Mouse (Mus musculus) heart, adult 18-20 months (tissue): ENCODE measurements around the gene Nudcd3. TPM values are rescaled to one million over a fixed set of nuclear protein-coding genes. Genes with fewer than 3 reads are reported as not detected.

ENCODE experiments used
- DNase-seq, 2 experiments: peaks; one replicate each; pipeline ENCODE4 v3.0.0; 2021 to 2022; ENCODE audit warnings: mixed read lengths in 1 of 2
- total RNA-seq, 2 experiments: library from RNA; stranded (reverse); gene quantifications; 2 replicates each; pipeline ENCODE4 v1.2.3; 2021

Gene Nudcd3
- total RNA-seq, 2 experiments from 2014 or later: 64.2 to 67.1 TPM

DNA sequence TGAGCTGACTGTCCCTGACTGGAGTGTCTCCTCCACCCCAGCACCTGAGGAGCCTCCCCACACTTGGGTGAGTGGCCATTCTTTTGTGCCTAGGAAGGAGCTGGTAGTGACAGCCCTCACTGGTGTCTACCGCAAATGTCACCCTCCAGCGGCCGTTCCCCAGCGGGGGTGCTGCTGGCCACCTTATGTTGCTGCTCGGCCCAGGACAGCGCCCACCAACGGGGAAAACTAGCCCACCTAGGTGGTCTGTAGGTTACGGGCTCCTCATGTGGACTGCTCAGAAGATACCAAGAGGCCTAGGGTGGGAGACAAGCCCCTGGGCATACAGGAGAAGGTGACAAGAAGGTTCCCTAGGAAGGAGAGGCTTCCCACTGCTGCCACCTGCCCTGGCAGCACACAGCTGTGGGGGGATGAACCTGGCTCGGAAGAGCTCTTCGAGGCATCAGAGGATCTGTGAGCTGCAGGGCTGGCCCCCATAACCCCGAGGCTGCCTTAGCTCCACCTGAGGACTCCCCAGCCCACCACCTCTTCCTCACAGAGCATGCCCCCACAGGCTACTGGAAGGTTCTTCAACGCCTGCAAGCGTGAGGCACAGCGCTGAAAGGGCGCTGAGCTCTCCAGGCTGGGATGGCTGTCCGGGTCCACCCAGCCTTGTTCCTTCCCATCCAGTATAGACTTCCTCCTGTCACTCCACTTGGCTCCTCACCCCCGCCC lies 136.6 kb downstream of the Nudcd3 start:
- DNase-seq: no peak

DNA sequence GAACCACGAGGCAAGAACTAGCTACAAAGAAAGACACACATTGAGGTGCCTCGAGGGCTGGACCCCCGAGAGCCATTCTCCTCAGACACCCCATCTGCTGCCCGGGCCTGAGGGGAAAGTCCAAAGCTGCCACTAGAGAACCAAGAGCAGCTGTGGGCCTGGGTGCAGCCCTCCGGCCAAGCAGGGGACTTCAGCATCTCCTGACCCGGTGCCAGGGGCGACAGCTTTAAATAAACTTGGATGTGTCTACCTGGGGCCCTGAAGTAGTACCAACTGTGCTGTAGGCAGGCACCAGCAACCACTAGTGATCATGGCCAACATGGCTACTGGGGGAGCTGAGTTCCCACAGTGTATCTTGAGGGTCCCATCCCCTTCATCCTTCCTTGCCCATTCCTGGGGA lies 137.2 kb downstream of the Nudcd3 start:
- DNase-seq: no peak

DNA sequence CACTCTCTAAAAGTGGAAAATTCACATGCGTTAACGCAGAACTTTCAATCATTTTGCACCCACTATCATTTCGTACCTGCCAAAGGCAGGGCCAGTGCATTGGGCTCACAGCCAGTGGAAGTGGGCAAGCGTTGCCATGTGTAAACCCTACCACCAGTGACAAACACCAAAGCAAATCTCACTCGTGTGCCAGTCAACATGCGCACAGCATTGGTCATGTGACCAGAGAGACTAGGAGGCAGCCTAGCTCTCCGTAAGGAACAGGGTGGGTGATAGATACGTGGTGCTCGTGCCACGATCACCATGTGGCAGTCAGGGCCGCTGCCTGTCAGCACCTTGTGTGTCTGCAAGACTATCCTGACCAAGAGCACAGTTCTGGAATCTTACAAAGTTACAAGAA lies 137.9 kb downstream of the Nudcd3 start:
- no peak for DNase-seq

DNA sequence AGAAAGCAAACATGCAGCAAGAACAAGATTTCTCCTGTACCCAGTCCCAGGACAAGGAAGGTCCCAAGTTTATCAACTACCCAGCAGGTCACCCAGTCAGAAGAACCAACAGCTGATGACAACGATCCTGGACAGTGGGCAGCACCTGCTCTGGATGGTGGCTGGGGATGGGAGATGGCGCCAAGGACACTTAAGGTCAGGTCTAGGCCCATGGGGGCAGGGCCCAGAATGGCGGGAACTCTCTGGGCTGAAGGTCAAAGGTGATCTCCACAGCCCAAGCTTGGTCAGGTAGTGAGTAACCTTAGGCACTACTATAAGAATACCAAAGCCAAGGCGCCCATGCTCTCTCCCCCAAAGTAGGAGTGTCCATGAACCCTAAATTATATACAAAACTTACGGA lies 138.3 kb downstream of the Nudcd3 start:
- no peak for DNase-seq

DNA sequence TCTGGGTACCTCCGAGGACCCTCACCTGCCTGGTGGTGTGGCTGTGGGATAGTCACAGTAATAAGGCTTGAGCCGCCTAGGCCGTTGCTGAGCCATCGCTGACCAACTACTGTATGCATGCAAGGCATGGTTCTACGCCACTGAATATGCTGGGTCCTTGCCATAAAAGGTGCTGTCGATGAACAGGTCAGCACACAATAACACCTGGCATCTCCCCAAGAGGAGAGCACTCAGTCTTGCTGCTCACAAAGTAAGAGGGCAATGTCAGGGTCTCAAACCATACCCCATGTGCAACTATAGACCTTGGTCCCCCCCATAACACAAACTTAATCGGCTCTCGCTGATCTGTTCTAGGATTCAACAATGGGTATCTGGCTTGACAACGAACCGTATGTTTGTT lies 141.1 kb downstream of the Nudcd3 start:
- DNase-seq: no peak

Other genes starting within 250 kb of the Nudcd3 start
- 10 to 100 TPM; 59.5 to 71.5 TPM for gene Ykt6, start 244.7 kb downstream of the Nudcd3 start, total RNA-seq
- gene Camk2b, start 134.1 kb downstream of the Nudcd3 start, total RNA-seq: 1 to 10 TPM; 7.2 to 8.1 TPM
- not detected for gene A730071L15Rik, start 386 bp downstream of the Nudcd3 start, total RNA-seq
- gene Npc1l1, start 29.7 kb upstream of the Nudcd3 start, total RNA-seq: not detected
- 10 to 100 TPM; 22.1 to 25.0 TPM for gene Ddx56, start 67.4 kb upstream of the Nudcd3 start, total RNA-seq
- gene Tmed4, start 74.5 kb upstream of the Nudcd3 start, total RNA-seq: 100 to 1,000 TPM in 1 of 2 experiments, 10 to 100 TPM in 1; 98.8 to 112 TPM
- gene Ogdh, start 91.2 kb upstream of the Nudcd3 start, total RNA-seq: 1,000 to 10,000 TPM; 1,837 to 1,914 TPM
- gene Zmiz2, start 188.7 kb upstream of the Nudcd3 start, total RNA-seq: 10 to 100 TPM; 33.8 to 37.0 TPM
- gene Ppia, start 215.0 kb upstream of the Nudcd3 start, total RNA-seq: 100 to 1,000 TPM; 304 to 366 TPM
- gene H2afv, start 244.0 kb upstream of the Nudcd3 start, total RNA-seq: 10 to 100 TPM; 71.4 to 86.8 TPM